Mouse (Mus musculus) stomach, embryonic 14.5 days (tissue): ENCODE measurements around the gene 1600014C23Rik. TPM values are rescaled to one million over a fixed set of nuclear protein-coding genes. Genes with fewer than 3 reads are reported as not detected.

Experiments
- ATAC-seq: fragments of 200-750 bp; cut with Nextera tagmentation; 2 replicates; pipeline ENCODE4 v1.8.0; 2017; ENCODE audit warnings: low read depth, moderate TSS enrichment; ENCODE audit not compliant: insufficient number of reproducible peaks, insufficient read depth, low FRiP score
- H3K27ac ChIP-seq: fragments of 300-500 bp; sonication (generic); 2 replicates; pipeline ENCODE4 v1.5.1; 2014; ENCODE audit warnings: mild to moderate bottlenecking, low read length, moderate library complexity, mixed read lengths
- H3K27me3 ChIP-seq: fragments of 300-500 bp; sonication (generic); 2 replicates; pipeline ENCODE4 v1.6.1; 2014; ENCODE audit warnings: low read length, control low read depth, mixed read lengths; ENCODE audit not compliant: control insufficient read depth, insufficient read depth
- H3K36me3 ChIP-seq: fragments of 300-500 bp; sonication (generic); 2 replicates; pipeline ENCODE4 v1.6.1; 2014; ENCODE audit warnings: mild to moderate bottlenecking, control low read depth, low read length, moderate library complexity, mixed read lengths; ENCODE audit not compliant: control insufficient read depth, insufficient read depth
- H3K4me1 ChIP-seq: fragments of 300-500 bp; sonication (generic); 2 replicates; pipeline ENCODE4 v1.6.1; 2014; ENCODE audit warnings: low read length, control low read depth, mixed read lengths; ENCODE audit not compliant: control insufficient read depth, insufficient read depth
- H3K4me2 ChIP-seq: fragments of 300-500 bp; sonication (generic); replicated peaks from 2 replicates; pipeline ENCODE4 v1.6.1; 2014; ENCODE audit warnings: low read depth, low read length, control low read depth
- H3K4me3 ChIP-seq: fragments of 300-500 bp; sonication (generic); 2 replicates; pipeline ENCODE4 v1.5.1; 2014; ENCODE audit warnings: low read depth, low read length, control low read depth
- H3K9ac ChIP-seq: fragments of 300-500 bp; sonication (generic); replicated peaks from 2 replicates; pipeline ENCODE4 v1.6.1; 2014; ENCODE audit warnings: low read depth, mild to moderate bottlenecking, control low read depth, low read length, moderate library complexity, mixed read lengths
- H3K9me3 ChIP-seq: fragments of 300-500 bp; sonication (generic); 2 replicates; pipeline ENCODE4 v1.6.1; 2016; ENCODE audit warnings: low read depth, low read length, control low read depth; ENCODE audit not compliant: control insufficient read depth
- WGBS: fragments of 180-500 bp; shearing (Covaris S2); extraction: QIAGEN DNeasy Blood & Tissue Kit; methylation state at CpG from one replicate; pipeline ENCODE4 v1.1.7; 2014; 5-methylcytosine and 5-hydroxymethylcytosine counted together
- polyA plus RNA-seq: library from polyadenylated mRNA; unstranded; fragments of >200 nt; fragmentation: Nextera tagmentation; extraction: Ambion mirVana; gene quantifications from 2 replicates; pipeline ENCODE4 v1.2.1, GENCODE M21; 2014

Gene 1600014C23Rik
- polyA plus RNA-seq, 1 experiment from 2014 or later: 0.72 TPM

DNA sequence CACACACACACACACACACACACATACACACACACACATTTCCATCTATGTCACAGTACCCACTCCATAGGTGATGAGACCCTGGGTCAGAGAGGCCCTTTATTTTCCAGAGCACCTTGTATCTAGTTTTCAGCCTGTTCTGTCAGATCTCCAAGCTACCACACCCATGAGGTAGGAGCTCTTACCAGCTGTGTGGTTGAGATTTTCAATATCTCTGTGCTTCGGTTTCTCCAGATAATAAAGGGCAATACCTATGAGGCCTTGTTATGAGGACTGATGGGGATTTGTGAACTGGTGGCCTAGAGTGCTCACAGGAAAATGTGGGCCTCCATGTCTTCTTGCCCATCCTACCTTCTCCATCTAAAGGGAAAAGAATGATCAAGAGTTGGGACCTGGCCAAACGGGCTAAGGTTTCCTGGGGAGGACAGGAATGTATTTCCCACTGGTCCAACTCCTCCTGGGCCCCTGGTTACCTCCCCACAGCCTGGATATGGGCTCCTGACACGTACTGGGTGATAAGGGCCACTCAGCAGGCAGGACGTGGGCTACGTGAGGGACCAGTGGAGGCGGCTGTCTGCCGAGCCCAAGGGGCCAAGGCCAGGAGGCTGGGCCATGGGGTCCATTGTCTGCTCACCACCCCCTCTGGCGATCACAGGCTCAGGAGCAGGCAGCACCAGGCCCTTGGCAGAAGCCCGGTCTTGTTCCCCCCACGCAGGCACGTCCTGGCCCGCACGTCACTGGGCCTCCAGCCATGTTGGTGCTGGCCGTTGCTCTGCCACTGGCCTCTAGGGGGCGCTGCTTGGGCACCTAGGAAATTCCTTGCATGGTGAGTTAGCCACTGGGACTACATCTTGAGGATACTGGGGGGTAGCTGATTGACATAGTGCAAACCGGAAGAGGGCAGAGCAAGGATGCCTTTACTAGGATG is 14.5 kb upstream of the 1600014C23Rik start:
- 67% methylated on average over 16 of the region's 16 CpGs for WGBS
- Histone ChIP-seq H3K27ac (no peak overlapping the region), H3K9me3 (no peaks in the 10 kb centered on the region), H3K9ac (no peak overlapping the region), H3K4me1 (peaks cover 3% of the 10 kb centered on the region; the same call in 1 of the 2 replicates), H3K36me3 (no peaks in the 10 kb centered on the region), H3K4me2 (no peak overlapping the region), H3K27me3 (no peaks in the 10 kb centered on the region), H3K4me3 (no peak overlapping the region)
- no peak for ATAC-seq

DNA sequence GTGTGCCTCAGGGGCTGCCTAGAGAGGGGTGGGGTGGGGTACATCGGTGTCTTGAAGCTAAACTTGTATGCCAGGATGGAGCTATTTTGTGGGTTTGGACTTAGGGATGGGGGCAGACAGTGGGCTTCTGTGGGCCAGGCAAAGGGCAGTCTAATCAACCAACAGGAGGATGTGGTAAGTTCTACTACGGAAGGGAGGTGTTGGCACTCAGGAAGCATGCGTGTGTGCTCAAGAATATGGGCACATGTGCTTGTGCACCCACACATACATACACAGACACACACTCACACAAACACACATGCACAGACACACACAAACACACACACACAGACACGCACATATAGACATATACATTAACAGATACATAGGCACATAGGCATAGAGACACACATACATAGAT is 13.6 kb upstream of the 1600014C23Rik start:
- Histone ChIP-seq H3K27ac (no peak overlapping the region), H3K4me2 (no peak overlapping the region), H3K4me3 (no peak overlapping the region), H3K9me3 (no peaks in the 10 kb centered on the region), H3K4me1 (0 out of 2 replicates have a peak, but pooled peaks cover 4% of the 10 kb centered on the region), H3K36me3 (no peaks in the 10 kb centered on the region), H3K27me3 (no peaks in the 10 kb centered on the region), H3K9ac (no peak overlapping the region)
- 86% methylated on average over 4 of the region's 4 CpGs for WGBS
- ATAC-seq: no peak

DNA sequence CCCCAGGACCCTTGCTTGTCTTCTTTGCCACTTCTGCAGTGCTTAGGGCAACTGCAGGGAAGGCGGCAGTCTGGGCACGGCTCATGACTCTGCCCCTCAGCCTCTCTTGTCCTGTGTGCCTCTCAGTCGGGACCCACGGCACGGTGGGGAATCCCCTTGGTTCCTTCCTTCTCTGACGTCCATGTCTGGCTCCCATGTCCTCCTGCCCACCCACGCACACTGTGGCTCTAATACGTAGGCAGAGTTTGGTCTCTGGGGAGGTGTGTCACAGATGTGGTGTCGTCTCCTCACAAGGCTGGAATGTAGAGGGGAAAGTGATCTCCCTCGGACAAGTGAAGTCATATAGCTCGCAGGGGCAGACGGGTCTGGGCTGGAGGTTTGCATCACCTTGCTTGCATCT is 13.1 kb upstream of the 1600014C23Rik start:
- 0 out of 2 replicates have a peak, but pooled peaks cover 4% of the 10 kb centered on the region for H3K4me1 ChIP-seq
- 58% methylated on average over 12 of the region's 12 CpGs for WGBS
- H3K27me3 ChIP-seq: no peaks in the 10 kb centered on the region
- no peak overlapping the region for H3K9ac ChIP-seq
- H3K9me3 ChIP-seq: no peaks in the 10 kb centered on the region
- no peak overlapping the region for H3K27ac ChIP-seq
- H3K4me3 ChIP-seq: no peak overlapping the region
- ATAC-seq: no peak
- H3K36me3 ChIP-seq: no peaks in the 10 kb centered on the region
- H3K4me2 ChIP-seq: no peak overlapping the region

DNA sequence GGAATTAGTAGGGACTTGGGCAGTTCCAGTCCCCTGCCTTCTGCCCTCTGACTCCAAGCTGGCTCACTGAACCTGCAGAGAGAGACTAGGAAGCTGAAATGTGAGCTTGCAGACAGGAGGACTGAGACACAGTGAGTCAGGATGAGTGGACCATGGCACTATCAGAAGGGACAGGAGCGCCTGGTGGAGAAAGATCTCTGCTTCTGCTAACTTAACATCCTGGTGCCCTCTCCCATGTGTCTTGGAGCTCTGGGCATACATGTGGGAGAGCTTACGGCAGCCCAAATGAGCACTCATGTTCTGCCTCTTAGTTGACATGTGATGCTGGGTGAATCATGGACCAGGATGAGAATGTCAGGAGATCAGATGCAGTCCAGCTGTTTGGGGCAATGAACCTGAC is 12.0 kb upstream of the 1600014C23Rik start:
- Histone ChIP-seq H3K36me3 (no peaks in the 10 kb centered on the region), H3K27ac (no peak overlapping the region), H3K9ac (no peak overlapping the region), H3K4me3 (no peak overlapping the region), H3K9me3 (no peaks in the 10 kb centered on the region), H3K4me1 (0 out of 2 replicates have a peak, but pooled peaks cover 4% of the 10 kb centered on the region), H3K4me2 (no peak overlapping the region), H3K27me3 (no peaks in the 10 kb centered on the region)
- WGBS: 92% methylated on average over 2 of the region's 2 CpGs
- ATAC-seq: no peak

DNA sequence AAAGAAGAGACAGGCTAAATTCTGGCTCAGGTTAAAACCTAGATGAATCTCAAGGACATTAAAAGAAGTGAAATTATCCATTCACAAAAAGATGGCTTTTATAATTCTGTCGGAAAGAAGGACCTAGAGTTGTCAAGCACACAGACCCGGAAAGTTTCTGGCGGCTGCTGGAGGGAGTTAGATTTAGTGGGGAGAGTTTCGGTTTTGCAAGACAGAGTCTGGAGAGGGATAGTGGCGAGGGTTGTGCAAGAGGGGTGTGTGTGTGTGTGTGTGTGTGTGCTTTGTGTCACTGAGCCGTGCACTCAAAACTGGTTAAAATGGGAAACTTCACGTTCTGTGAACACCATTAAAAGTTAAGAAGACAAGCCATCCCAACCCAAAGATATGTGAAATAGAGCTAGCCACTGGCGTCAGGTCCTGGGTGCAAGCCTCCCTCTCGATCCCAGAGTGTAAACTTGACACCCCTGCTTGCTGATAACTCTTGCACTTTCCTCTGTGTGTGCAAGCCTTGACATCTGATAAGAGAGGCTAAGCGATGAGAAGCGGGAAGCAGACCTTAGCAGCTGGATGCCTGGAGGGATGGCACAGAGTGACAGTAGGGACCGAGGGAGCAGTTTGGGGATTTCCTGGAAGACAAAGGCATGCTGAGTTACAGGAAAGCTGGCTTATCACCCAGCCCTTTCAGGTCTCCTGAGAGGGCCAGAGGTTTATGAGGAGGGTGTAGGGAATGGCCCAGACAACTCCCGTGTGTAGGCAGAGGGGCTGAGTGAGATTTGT is 8.9 kb upstream of the 1600014C23Rik start:
- H3K9me3 ChIP-seq: no peaks in the 10 kb centered on the region
- no peaks in the 10 kb centered on the region for H3K36me3 ChIP-seq
- H3K4me2 ChIP-seq: no peak overlapping the region
- 0 out of 2 replicates have a peak, but pooled peaks cover 4% of the 10 kb centered on the region for H3K4me1 ChIP-seq
- H3K27me3 ChIP-seq: no peaks in the 10 kb centered on the region
- no peak overlapping the region for H3K9ac ChIP-seq
- H3K4me3 ChIP-seq: no peak overlapping the region
- 46% methylated on average over 13 of the region's 13 CpGs for WGBS
- H3K27ac ChIP-seq: no peak overlapping the region
- ATAC-seq: no peak

DNA sequence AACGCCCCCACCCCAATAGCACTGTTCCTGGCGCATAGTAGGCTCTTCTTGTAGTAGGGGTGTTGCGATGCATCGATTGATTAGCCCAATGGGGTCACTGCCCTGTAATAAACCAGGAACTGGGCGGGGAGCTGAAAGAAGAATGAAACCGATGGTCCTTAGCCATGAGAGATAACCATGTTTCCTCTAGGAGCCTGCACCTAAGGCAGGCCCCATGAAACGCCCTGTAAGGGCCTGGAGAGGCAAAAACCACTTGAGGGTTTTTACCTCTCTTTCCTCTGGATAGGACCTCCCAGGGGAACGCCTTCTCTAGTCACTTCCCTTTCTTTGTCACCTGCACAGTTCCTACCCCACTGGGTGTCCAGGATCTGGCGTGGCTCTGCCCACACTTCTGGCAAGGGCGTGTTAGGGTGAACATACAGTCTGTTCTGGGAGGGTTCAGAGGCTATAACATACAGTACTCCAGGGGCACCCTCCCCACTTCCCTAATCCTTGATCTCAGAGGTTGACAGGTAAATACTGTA is 3.5 kb upstream of the 1600014C23Rik start:
- peak overlapping the region; percentile 32 for H3K4me3 ChIP-seq
- H3K4me1 ChIP-seq: peaks cover 25% of the 10 kb centered on the region
- WGBS: 19% methylated on average over 10 of the region's 10 CpGs
- ATAC-seq: peak; percentile 24; the same call in 1 of the 2 replicates
- H3K9ac ChIP-seq: peak overlapping the region; percentile 22; the same call in 1 of the 2 replicates
- H3K4me2 ChIP-seq: peak overlapping the region; percentile 60
- no peaks in the 10 kb centered on the region for H3K27me3 ChIP-seq
- H3K36me3 ChIP-seq: no peaks in the 10 kb centered on the region
- no peaks in the 10 kb centered on the region for H3K9me3 ChIP-seq
- H3K27ac ChIP-seq: peak overlapping the region; percentile 96

DNA sequence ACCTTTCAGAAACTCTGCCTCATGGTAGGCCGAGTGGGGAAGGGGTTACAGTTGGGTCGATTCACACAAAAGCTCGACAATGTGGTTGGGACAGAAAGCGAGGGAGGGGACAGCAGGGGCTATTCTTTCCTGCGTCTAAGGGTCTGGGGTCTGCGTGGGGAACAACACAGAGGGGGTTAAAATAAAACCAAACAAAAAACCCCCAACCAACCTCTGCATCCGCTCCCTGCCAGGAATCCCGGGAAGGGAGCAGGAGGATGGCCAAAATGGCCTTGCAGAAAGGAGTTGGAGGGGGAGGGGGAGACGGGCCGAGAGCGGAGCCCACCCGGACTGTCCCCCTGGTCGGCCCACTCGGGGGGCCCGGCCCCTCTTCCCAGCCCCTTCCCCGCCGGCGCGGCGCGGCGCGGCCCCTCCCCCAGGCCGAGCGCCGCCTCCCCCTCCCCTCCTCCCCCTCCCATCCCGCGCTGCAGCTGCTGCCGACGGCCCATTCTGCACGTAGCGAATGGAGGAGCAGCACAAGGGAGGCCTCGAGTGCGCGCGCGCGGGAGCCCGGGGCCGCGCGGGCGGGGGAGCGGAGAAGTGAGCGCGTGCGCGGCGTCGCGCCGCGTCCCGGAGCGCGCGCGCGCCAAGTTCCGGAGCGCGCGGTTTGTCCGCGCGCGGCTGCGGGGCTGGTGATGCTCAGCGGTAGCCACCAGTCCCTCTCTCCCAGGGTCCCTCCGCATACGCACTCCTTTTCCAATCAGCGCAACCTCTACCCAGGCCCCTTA is 2.9 kb upstream of the 1600014C23Rik start:
- WGBS: under 1% methylated on average over 51 of the region's 72 CpGs
- peak; percentile 64 for ATAC-seq
- Histone ChIP-seq H3K4me2 (peak overlapping the region; percentile 60), H3K4me1 (peaks cover 25% of the 10 kb centered on the region), H3K27ac (peak overlapping the region; percentile 96), H3K27me3 (no peaks in the 10 kb centered on the region), H3K9ac (peak overlapping the region; percentile 22; the same call in 1 of the 2 replicates), H3K36me3 (no peaks in the 10 kb centered on the region), H3K9me3 (no peaks in the 10 kb centered on the region), H3K4me3 (peak overlapping the region; percentile 32)
